Mouse (Mus musculus): ENCODE measurements around the gene Kcnn4.

GRCm38 (mm10) chr7:24364827-24365226 is 5.2 kb upstream of the Kcnn4 start:
- peak; percentile 84 for TF ChIP-seq CTCF (IDR thresholded peaks at IDR 0.05; ENCODE audit: insufficient read depth, low read length)
- no peak for TF ChIP-seq POLR2A (IDR thresholded peaks at IDR 0.05; ENCODE audit: borderline replicate concordance, extremely low read depth, low read depth, low read length)
